Mouse (Mus musculus): Measurements from ENCODE around the gene Tex9.

Tex9 gene

GRCm38 (mm10) chr9:72492194-72492565, at the start of gene Tex9:
TSS of gene Tex9 (minus strand) at chr9:72492212.
- DNase-seq (ENCODE audit: low read depth in 2 of 2, low spot score in 2 of 2) = no peak

- no peak for DNase-seq (ENCODE audit: low read depth in 2 of 2, low spot score in 2 of 2)
These were observed 45.1 kb upstream of the Tex9 start for GRCm38 (mm10) chr9:72537086-72537485.

- DNase-seq (ENCODE audit: low read depth in 2 of 2, low spot score in 2 of 2) = no peak
These were observed 43.4 kb upstream of the Tex9 start for GRCm38 (mm10) chr9:72535394-72535793.

GRCm38 (mm10) chr9:72534985-72535384, 43.0 kb upstream of the Tex9 start:
- DNase-seq (ENCODE audit: low read depth in 2 of 2, low spot score in 2 of 2) = no peak

GRCm38 (mm10) chr9:72533089-72533415, 41.0 kb upstream of the Tex9 start:
- DNase-seq (ENCODE audit: low read depth in 2 of 2, low spot score in 2 of 2) = no peak

GRCm38 (mm10) chr9:72532381-72533088, 40.5 kb upstream of the Tex9 start:
- peak; percentile 35 to 42 for DNase-seq (ENCODE audit: low read depth in 2 of 2, low spot score in 2 of 2)

GRCm38 (mm10) chr9:72531996-72532380, 40.0 kb upstream of the Tex9 start, which contains the start of gene Rfx7:
TSS of gene Rfx7 (plus strand) at chr9:72532240.
- DNase-seq (ENCODE audit: low read depth in 2 of 2, low spot score in 2 of 2) = peak; percentile 61 to 68

- peak; percentile 70 to 76 for DNase-seq (ENCODE audit: low read depth in 2 of 2, low spot score in 2 of 2)
These were observed 39.4 kb upstream of the Tex9 start for GRCm38 (mm10) chr9:72531291-72531995.

GRCm38 (mm10) chr9:72530824-72531223, 38.8 kb upstream of the Tex9 start:
- DNase-seq (ENCODE audit: low read depth in 2 of 2, low spot score in 2 of 2) = peak in 1 of 2 experiments; percentile 1

- DNase-seq (ENCODE audit: low read depth in 2 of 2, low spot score in 2 of 2) = peak; percentile 90 to 91
These were observed 38.2 kb upstream of the Tex9 start for GRCm38 (mm10) chr9:72530237-72530636.

GRCm38 (mm10) chr9:72526091-72526490, 34.1 kb upstream of the Tex9 start:
- no peak for DNase-seq (ENCODE audit: low read depth in 2 of 2, low spot score in 2 of 2)

GRCm38 (mm10) chr9:72520849-72521248, 28.8 kb upstream of the Tex9 start:
- DNase-seq (ENCODE audit: low read depth in 2 of 2, low spot score in 2 of 2) = no peak

- no peak for DNase-seq (ENCODE audit: low read depth in 2 of 2, low spot score in 2 of 2)
These were observed 27.2 kb upstream of the Tex9 start for GRCm38 (mm10) chr9:72519246-72519645.

- DNase-seq (ENCODE audit: low read depth in 2 of 2, low spot score in 2 of 2) = no peak
These were observed 23.4 kb upstream of the Tex9 start for GRCm38 (mm10) chr9:72515366-72515765.

GRCm38 (mm10) chr9:72512229-72512981, 20.4 kb upstream of the Tex9 start:
- DNase-seq (ENCODE audit: low read depth in 2 of 2, low spot score in 2 of 2) = no peak

- DNase-seq (ENCODE audit: low read depth in 2 of 2, low spot score in 2 of 2) = no peak
These were observed 5.2 kb upstream of the Tex9 start for GRCm38 (mm10) chr9:72497171-72497570.

GRCm38 (mm10) chr9:72496691-72497090, 4.7 kb upstream of the Tex9 start:
- DNase-seq (ENCODE audit: low read depth in 2 of 2, low spot score in 2 of 2) = no peak

- no peak for DNase-seq (ENCODE audit: low read depth in 2 of 2, low spot score in 2 of 2)
These were observed 2.1 kb upstream of the Tex9 start for GRCm38 (mm10) chr9:72493984-72494685.

- peak; percentile 35 to 42 for DNase-seq (ENCODE audit: low read depth in 2 of 2, low spot score in 2 of 2)
These were observed 1.5 kb upstream of the Tex9 start for GRCm38 (mm10) chr9:72493465-72493864.

GRCm38 (mm10) chr9:72491559-72492193, 336 bp downstream of the Tex9 start:
- DNase-seq (ENCODE audit: low read depth in 2 of 2, low spot score in 2 of 2) = peak; percentile 82 to 88

- no peak for DNase-seq (ENCODE audit: low read depth in 2 of 2, low spot score in 2 of 2)
These were observed 2.9 kb downstream of the Tex9 start for GRCm38 (mm10) chr9:72489131-72489530.
